Mouse (Mus musculus): ENCODE measurements around the gene Pnlip.

Pnlip gene

GRCm38 (mm10) chr19:58726551-58726950, 74.3 kb downstream of the Pnlip start:
- DNase-seq (ENCODE audit: low spot score in 2 of 2): no peak

- DNase-seq (ENCODE audit: low spot score in 2 of 2): no peak
These were observed 75.5 kb downstream of the Pnlip start for GRCm38 (mm10) chr19:58727756-58728155.

GRCm38 (mm10) chr19:58728445-58729031, 76.2 kb downstream of the Pnlip start, which contains the start of gene Pnliprp1:
TSS of gene Pnliprp1 (plus strand) at chr19:58728887.
- peak; percentile 15 to 31 for DNase-seq (ENCODE audit: low spot score in 2 of 2)

Data from frontal cortex, postnatal 36 days (tissue).